Mouse (Mus musculus): Measurements from ENCODE around the gene Emp2. TPM values are rescaled to one million over a fixed set of nuclear protein-coding genes. Genes with fewer than 3 reads are reported as not detected.

Emp2 gene
- polyA plus RNA-seq, 1 experiment from 2014 or later = 17.2 TPM

- WGBS = 78% methylated on average over 4 of the region's 4 CpGs
- no peak overlapping the region for H3K4me2 ChIP-seq
- no peaks in the 10 kb centered on the region for H3K9me3 ChIP-seq (replicated peaks)
- no peak for ATAC-seq (ENCODE audit: low FRiP score)
- H3K36me3 ChIP-seq = no peaks in the 10 kb centered on the region
- H3K27ac ChIP-seq (replicated peaks) = no peak overlapping the region
- peaks cover 17% of the 10 kb centered on the region for H3K27me3 ChIP-seq (replicated peaks)
- no peak overlapping the region for H3K4me3 ChIP-seq (replicated peaks)
- no peak overlapping the region for H3K9ac ChIP-seq (replicated peaks)
- peaks cover 7% of the 10 kb centered on the region for H3K4me1 ChIP-seq
Observed at GRCm38 (mm10) chr16:10311989-10312388, 1.8 kb downstream of the Emp2 start.

DNA sequence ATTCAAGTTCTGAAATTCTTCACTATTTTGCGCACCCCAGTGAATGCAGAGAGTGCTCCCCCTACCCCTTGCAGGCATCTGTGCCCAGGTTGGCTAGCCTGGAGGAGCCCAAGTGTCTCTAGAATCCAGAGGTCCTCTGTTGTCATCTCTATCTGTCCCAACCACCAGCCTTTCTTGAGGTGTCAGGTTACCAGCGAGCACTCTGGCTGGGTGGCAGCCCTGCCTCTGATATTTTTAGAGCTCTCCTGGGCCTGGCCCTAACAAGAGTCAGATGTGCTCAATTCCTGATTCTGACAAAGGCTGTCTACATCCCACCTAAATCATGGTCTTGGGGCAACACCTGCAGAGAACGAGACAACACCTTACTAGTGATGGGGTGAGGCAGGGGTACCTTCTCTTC is 2.7 kb downstream of the Emp2 start:
- H3K4me3 ChIP-seq (replicated peaks) = no peak overlapping the region
- H3K9me3 ChIP-seq (replicated peaks) = no peaks in the 10 kb centered on the region
- WGBS = 63% methylated on average over 3 of the region's 3 CpGs

DNA sequence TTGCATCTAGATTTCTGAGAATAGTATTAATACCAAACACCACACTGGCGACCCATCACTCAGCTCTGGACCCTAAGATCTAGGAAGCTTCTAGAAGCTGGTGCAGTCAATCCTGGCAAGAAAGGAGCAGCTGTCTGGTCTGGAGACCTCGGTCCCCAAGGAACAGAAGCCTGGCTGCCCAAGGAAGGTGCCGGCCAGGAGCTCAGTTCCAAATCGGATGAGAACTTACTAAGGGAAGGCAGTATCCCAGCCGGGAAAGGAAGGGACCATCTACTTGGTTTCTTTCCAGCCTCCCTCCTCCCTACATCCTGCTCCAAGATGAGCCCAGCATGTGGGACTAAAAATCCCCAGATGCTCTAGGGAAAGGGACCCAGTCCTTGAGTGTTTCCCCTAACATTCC is 3.3 kb downstream of the Emp2 start:
- Histone ChIP-seq H3K4me1 (peaks cover 7% of the 10 kb centered on the region), H3K9ac (replicated peaks) (no peak overlapping the region), H3K36me3 (no peaks in the 10 kb centered on the region), H3K9me3 (replicated peaks) (no peaks in the 10 kb centered on the region), H3K4me3 (replicated peaks) (no peak overlapping the region), H3K27me3 (replicated peaks) (peaks cover 17% of the 10 kb centered on the region), H3K27ac (replicated peaks) (no peak overlapping the region), H3K4me2 (no peak overlapping the region)
- WGBS = 88% methylated on average over 5 of the region's 5 CpGs
- ATAC-seq (ENCODE audit: low FRiP score) = no peak

More for the DNA sequence above, 2.7 kb downstream of the Emp2 start:
- H3K4me2 ChIP-seq = no peak overlapping the region
- peaks cover 7% of the 10 kb centered on the region for H3K4me1 ChIP-seq
- peaks cover 17% of the 10 kb centered on the region for H3K27me3 ChIP-seq (replicated peaks)
- no peak overlapping the region for H3K27ac ChIP-seq (replicated peaks)
- H3K36me3 ChIP-seq = no peaks in the 10 kb centered on the region
- ATAC-seq (ENCODE audit: low FRiP score) = no peak
- H3K9ac ChIP-seq (replicated peaks) = no peak overlapping the region

- WGBS = 44% methylated on average over 5 of the region's 5 CpGs
- H3K4me2 ChIP-seq = no peak overlapping the region
- H3K27me3 ChIP-seq (replicated peaks) = 0 out of 2 replicates have a peak, but pooled peaks cover 3% of the 10 kb centered on the region
- no peaks in the 10 kb centered on the region for H3K4me1 ChIP-seq
- no peak overlapping the region for H3K9ac ChIP-seq (replicated peaks)
- H3K36me3 ChIP-seq = no peaks in the 10 kb centered on the region
- no peak overlapping the region for H3K27ac ChIP-seq (replicated peaks)
- H3K9me3 ChIP-seq (replicated peaks) = no peaks in the 10 kb centered on the region
- no peak for ATAC-seq (ENCODE audit: low FRiP score)
- no peak overlapping the region for H3K4me3 ChIP-seq (replicated peaks)
Observed at GRCm38 (mm10) chr16:10307351-10307750, 6.4 kb downstream of the Emp2 start.

- Histone ChIP-seq H3K9me3 (replicated peaks) (no peaks in the 10 kb centered on the region), H3K4me1 (no peaks in the 10 kb centered on the region), H3K4me2 (no peak overlapping the region), H3K36me3 (no peaks in the 10 kb centered on the region), H3K27ac (replicated peaks) (no peak overlapping the region), H3K27me3 (replicated peaks) (no peaks in the 10 kb centered on the region), H3K9ac (replicated peaks) (no peak overlapping the region), H3K4me3 (replicated peaks) (no peak overlapping the region)
- no peak for ATAC-seq (ENCODE audit: low FRiP score)
- WGBS = 64% methylated on average over 3 of the region's 3 CpGs
Observed at GRCm38 (mm10) chr16:10306101-10306500, 7.7 kb downstream of the Emp2 start.

DNA sequence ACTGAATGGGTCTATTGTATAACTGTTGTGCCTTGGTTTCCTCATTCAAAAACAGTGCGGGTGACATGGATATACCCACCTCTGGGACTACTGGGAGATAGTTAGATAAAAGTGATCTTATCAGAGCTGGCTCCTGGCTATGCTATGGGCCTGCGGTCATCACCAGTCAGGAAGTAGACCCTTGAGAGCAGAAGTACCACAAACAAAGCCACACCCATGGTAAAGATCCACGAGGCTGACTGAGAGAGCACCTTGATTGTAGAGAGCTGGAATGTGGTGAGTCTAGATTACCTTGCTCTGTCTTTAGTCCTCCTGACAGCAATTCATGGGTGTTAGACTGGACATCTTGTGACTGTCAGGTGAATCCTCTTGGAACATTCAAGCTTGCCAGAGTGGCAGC is 12.4 kb downstream of the Emp2 start:
- Histone ChIP-seq H3K4me1 (peaks cover 6% of the 10 kb centered on the region; the same call in 1 of the 2 replicates), H3K9me3 (replicated peaks) (no peaks in the 10 kb centered on the region), H3K27ac (replicated peaks) (no peak overlapping the region), H3K27me3 (replicated peaks) (no peaks in the 10 kb centered on the region), H3K36me3 (no peaks in the 10 kb centered on the region), H3K9ac (replicated peaks) (no peak overlapping the region), H3K4me3 (replicated peaks) (no peak overlapping the region), H3K4me2 (no peak overlapping the region)
- WGBS = 89% methylated on average over 3 of the region's 3 CpGs
- ATAC-seq (ENCODE audit: low FRiP score) = no peak

DNA sequence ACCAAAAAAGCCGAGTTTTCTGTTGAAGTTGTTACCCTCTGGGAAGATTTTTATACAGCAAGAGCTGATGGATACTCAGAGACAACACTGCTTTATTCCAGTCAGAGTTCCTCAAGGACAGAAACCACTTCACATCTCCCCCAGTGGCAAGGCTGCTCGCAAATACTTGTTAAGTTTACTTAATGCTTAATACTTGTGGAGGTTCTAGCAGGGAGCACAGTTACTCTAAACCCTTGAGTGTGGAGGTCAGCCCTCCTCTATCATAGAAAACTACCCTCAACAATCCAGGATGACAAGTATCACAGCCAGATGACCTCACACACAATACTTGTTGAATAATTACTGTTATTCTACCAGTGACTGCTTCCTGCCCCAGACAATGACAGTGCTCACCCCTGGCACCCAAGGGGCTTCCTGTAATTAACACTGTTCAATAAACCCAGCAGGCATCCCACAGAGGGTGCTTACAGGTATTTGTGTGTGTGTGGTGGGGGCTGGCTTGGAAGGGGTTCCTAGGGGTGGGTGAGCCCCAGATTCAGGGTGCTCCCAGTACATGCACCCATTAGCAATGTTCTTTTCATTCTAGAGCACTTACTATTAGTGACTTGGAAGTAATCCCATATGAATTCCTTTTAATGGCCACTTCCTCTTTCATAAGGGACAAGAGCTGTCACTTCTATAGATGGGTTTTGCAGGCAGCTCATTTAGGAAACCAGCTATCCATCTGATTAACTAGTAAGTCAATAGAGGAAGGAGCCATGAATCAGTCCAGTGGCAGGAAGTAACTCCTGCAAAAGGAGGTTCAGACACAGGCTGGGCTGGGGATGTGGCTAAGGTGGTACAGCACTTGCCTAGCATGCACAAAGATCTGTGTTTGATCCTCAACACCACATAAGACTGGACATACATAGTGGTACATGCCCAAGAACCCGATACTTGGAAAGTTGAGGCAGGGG is 13.3 kb downstream of the Emp2 start:
- 52% methylated on average over 3 of the region's 3 CpGs for WGBS
- no peak overlapping the region for H3K4me3 ChIP-seq (replicated peaks)
- no peak overlapping the region for H3K27ac ChIP-seq (replicated peaks)
- H3K27me3 ChIP-seq (replicated peaks) = no peaks in the 10 kb centered on the region
- H3K4me1 ChIP-seq = peaks cover 6% of the 10 kb centered on the region; the same call in 1 of the 2 replicates
- no peaks in the 10 kb centered on the region for H3K9me3 ChIP-seq (replicated peaks)
- no peak overlapping the region for H3K4me2 ChIP-seq
- no peak for ATAC-seq (ENCODE audit: low FRiP score)
- H3K9ac ChIP-seq (replicated peaks) = no peak overlapping the region
- H3K36me3 ChIP-seq = no peaks in the 10 kb centered on the region

DNA sequence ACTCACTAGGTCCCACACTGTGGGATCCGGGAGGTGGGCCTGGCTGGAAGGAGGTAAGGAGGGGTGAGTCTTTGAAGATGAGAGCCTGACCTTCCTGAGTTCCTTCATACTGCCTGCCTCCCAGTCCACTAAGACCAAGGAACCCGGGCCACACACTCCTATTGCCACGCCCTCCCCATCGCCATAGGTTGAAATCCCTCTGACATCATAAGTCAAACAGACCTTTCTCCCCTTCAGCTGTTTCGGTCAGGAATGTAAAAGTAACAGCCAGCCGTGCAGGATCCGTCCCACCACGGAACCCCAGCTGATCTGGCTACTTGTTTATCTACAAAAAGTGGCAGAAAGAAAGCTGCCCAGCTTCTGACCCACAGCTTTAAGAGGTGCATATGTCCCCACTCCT is 14.1 kb downstream of the Emp2 start:
- 45% methylated on average over 8 of the region's 8 CpGs for WGBS
- no peak for ATAC-seq (ENCODE audit: low FRiP score)
- Histone ChIP-seq H3K9ac (replicated peaks) (no peak overlapping the region), H3K27ac (replicated peaks) (no peak overlapping the region), H3K27me3 (replicated peaks) (no peaks in the 10 kb centered on the region), H3K4me1 (peaks cover 6% of the 10 kb centered on the region; the same call in 1 of the 2 replicates), H3K4me3 (replicated peaks) (no peak overlapping the region), H3K36me3 (no peaks in the 10 kb centered on the region), H3K4me2 (no peak overlapping the region), H3K9me3 (replicated peaks) (no peaks in the 10 kb centered on the region)

DNA sequence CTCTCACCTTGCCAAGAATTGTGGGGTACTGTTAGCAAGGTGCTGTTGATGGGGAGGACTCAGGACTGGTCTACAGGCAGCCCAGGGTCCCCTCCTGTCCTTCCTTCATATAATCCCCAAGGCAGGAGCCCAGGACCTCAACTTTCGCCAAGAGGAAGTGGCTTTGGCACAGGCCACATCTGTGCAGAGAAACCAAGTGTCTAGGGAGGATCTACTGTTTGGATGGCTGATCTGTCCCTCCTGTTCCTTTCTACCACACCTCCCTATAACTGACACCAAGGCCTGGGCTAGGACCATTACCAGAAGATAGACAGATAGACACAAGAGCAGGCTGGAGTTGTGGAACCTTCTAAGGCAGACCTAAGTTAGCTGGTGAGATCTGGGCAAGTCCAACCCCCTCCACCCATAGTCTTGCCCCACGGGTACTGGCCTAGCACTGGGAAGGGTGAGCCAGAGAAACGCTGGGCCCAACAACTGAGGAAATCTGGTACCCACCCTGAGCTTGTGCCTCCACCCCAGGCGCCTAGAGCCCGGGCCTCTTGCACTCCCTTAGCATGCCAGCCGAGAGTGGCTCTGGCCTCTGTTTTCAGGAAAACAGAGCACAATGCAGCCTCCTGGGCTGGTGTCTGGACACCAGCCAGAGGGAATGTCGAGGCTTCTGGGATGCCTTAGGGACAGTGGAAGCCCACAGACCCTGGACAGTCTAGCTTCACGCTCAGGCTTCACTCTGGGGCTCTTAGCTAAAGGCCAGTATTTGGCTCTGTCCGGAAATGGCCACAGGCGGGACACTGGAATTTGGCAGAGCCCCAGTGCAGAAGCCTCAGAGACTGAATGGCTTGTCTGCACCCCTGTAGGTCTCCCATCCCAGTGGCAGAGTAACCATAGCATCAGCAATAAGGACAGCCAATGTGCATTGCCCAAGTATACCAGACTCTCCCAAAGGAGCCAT is 15.8 kb downstream of the Emp2 start:
- H3K27ac ChIP-seq (replicated peaks) = no peak overlapping the region
- H3K4me2 ChIP-seq = no peak overlapping the region
- WGBS = 82% methylated on average over 10 of the region's 10 CpGs
- no peak overlapping the region for H3K4me3 ChIP-seq (replicated peaks)
- H3K36me3 ChIP-seq = no peaks in the 10 kb centered on the region
- H3K27me3 ChIP-seq (replicated peaks) = no peaks in the 10 kb centered on the region
- no peak overlapping the region for H3K9ac ChIP-seq (replicated peaks)
- peaks cover 6% of the 10 kb centered on the region; the same call in 1 of the 2 replicates for H3K4me1 ChIP-seq
- no peaks in the 10 kb centered on the region for H3K9me3 ChIP-seq (replicated peaks)
- no peak for ATAC-seq (ENCODE audit: low FRiP score)

GRCm38 (mm10) chr16:10288115-10288514 is 25.7 kb downstream of the Emp2 start:
- no peaks in the 10 kb centered on the region for H3K36me3 ChIP-seq
- no peaks in the 10 kb centered on the region for H3K9me3 ChIP-seq (replicated peaks)
- H3K27me3 ChIP-seq (replicated peaks) = no peaks in the 10 kb centered on the region
- no peak overlapping the region for H3K4me3 ChIP-seq (replicated peaks)
- no peak for ATAC-seq (ENCODE audit: low FRiP score)
- H3K4me2 ChIP-seq = no peak overlapping the region
- no peak overlapping the region for H3K9ac ChIP-seq (replicated peaks)
- no peaks in the 10 kb centered on the region for H3K4me1 ChIP-seq
- H3K27ac ChIP-seq (replicated peaks) = no peak overlapping the region
- 89% methylated on average over 6 of the region's 6 CpGs for WGBS

DNA sequence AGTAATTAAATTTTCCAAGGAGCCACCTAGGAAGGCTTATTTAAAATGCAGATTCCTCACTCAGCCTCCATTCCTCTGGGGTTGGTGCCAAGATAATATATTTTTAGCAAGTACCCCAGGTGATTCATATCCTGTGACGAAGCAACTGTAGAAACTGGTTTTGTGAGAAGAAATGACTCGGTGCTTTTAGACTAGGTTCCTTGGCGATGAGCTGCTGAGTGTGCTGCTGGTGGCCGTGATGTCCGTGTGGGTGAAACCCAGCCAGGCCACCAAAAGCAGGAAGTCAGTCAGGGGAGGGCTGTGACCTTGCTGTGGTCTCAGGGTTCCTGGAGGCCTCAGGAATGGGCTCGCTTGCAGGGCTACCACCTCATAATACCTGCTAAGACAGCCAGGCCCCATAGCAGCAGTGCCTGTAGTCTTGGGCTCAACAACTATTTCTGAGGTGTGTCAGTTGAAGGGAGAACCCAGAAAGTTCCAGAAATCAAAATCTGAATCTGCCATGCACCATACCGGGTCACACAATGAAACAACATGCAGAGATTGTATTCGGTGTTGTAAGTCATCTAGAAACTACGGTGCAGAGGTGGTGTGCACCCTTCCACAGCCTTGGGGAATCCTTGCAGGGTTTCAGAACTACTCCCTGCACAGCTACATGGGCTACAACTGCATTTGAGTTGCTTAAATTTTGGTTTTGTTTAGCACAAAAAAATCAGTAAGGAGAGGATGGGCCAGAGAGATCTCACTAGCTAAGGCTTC is 27.1 kb downstream of the Emp2 start:
- Histone ChIP-seq H3K4me3 (replicated peaks) (no peak overlapping the region), H3K36me3 (no peaks in the 10 kb centered on the region), H3K27me3 (replicated peaks) (no peaks in the 10 kb centered on the region), H3K4me2 (no peak overlapping the region), H3K27ac (replicated peaks) (no peak overlapping the region), H3K9me3 (replicated peaks) (no peaks in the 10 kb centered on the region), H3K4me1 (no peaks in the 10 kb centered on the region), H3K9ac (replicated peaks) (no peak overlapping the region)
- WGBS = 85% methylated on average over 9 of the region's 9 CpGs
- ATAC-seq (ENCODE audit: low FRiP score) = no peak
